Mouse (Mus musculus): ENCODE results near the gene Mios. TPM values are rescaled to one million over a fixed set of nuclear protein-coding genes. Genes with fewer than 3 reads are reported as not detected.

Gene Mios
- total RNA-seq (2023) = 10 to 100 TPM in 1 of 2 experiments, 1 to 10 TPM in 1; 9.3 to 11.4 TPM

DNA sequence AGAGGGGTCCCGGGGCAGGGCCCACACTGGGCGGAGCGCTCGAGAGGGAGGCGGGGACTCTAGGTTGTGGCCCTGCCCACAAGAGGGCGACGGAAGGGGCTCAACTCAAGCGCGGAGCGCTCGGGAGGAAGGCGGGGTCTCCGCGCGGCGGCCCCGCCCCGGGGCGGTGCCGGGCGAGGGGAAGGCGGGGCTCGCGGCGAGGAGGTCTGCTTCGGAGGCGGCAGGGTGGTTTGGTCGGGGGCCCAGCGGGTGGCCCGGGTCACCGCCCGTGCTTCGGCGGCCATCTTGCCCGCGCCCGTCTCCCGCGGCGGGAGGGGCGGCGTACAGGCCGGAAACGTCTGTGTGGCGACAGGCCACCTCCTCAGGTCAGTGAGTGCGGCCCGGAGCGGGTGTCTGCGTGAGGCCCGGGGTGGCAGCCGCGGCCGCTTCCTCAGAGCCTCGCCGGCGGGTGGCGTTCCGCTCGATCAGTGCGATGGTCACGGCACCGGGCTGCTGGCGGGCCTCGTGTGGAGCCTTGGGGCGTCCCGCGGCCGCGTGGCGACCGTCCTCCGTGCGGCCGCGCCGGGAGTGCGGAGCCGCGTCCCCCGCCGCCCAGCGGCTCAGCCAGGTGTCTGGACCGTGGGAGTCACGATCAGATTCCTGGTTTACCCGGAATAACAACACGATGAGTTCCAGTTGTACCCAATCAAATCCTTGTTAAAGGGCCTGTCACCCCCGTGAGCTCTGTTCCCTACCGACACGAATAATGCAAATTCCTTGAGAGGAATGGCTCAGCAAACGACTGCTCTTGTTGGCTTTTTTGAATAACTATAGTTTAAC is at the start of gene Mios:
Mios (plus strand) TSS at position 176 of the 819 bp plus-strand sequence.

GRCm38 (mm10) chr6:8192517-8192916 is 16.5 kb upstream of the Mios start, which contains the start of gene Col28a1:
Col28a1 (minus strand) TSS chr6:8192617.

GRCm38 (mm10) chr6:8259004-8259666 is 50.1 kb downstream of the Mios start, which contains the start of the genes Rpa3, Umad1 and Gm45062:
Rpa3 (minus strand) TSS chr6:8259173.
Umad1 (plus strand) TSS chr6:8259288.
Gm45062 (plus strand) TSS chr6:8259450.

Other genes with a start within 250 kb of the Mios start
- not detected for gene Col28a1, start 16.6 kb upstream of the Mios start, total RNA-seq (2023)
- 10 to 100 TPM; 18.6 to 21.3 TPM for gene Rpa3, start 50.0 kb downstream of the Mios start, total RNA-seq (2023)
- 10 to 100 TPM; 18.2 to 20.4 TPM for gene Umad1, start 50.1 kb downstream of the Mios start, total RNA-seq (2023)
- not detected for gene Gm45062, start 50.2 kb downstream of the Mios start, total RNA-seq (2023)

All from neutrophil, adult 59 days (primary cell).